Mouse (Mus musculus): ENCODE results near the gene Tars2. TPM values are rescaled to one million over a fixed set of nuclear protein-coding genes. Genes with fewer than 3 reads are reported as not detected.

Tars2 gene
- total and polyA plus RNA-seq, 3 experiments, result 59.8 to 97.6 (median 71.1) TPM

DNA sequence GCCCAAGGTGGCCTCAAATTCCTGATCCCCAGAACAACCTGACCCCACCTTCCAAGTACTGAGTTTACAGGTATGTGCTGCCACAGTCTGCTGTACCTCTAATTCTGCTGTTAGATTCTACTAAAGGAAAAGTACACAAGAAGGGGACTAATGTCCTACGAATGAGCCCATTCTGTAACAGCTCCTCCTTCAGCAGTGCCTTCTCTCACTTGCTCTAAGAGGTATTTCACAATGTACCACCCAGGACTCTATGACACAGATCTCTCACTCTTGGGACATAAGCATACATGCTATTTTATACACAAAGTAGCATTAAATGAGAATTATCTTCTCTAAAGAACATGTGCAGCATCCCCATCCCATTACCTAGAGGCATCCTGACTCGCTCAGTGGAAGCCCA is 33.7 kb upstream of the Tars2 start:
- in situ Hi-C loops (cut with MboI; ENCODE audit: low pct_ligation_motif_present, low pct_unique_long_range_greater_than_20kb, low sequenced_read_pairs), result no loop called here
- H3K4me1 ChIP-seq (ENCODE audit: control insufficient read depth in 1 of 2, insufficient read depth in 2 of 2), result peaks cover 0 to 40% of the 10 kb centered on the region in 2 experiments; a peak in 2 of 4 replicates

DNA sequence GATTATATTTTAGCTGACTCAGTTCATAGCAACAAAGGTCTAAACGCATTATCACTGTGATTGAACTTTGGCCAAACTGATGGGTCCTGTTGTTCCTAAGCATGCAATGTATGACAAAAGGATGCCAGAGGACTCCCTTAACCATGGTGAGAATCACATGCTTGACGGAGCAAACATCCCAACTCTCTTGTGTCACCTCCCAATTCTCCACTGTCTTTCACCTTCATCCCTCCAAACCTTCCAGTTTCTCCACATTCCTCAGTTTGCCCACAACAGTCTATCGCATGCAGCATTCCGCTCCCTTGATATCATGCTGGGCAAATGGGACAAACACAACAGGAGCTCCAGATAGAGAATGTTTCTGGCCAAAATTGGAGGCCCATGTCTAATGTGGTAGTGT is 25.5 kb upstream of the Tars2 start:
- in situ Hi-C loops (cut with MboI; ENCODE audit: low pct_ligation_motif_present, low pct_unique_long_range_greater_than_20kb, low sequenced_read_pairs), result no loop called here
- Histone ChIP-seq H3K4me1 (ENCODE audit: control insufficient read depth in 1 of 2, insufficient read depth in 2 of 2) (peaks cover 0 to 13% of the 10 kb centered on the region in 2 experiments; a peak in 2 of 4 replicates), H3K36me3 (replicated peaks in 1 of 2; ENCODE audit: control insufficient read depth in 1 of 2, insufficient read depth in 1 of 2, low read length in 1 of 2) (peaks cover 48 to 75% of the 10 kb centered on the region in 2 experiments), H3K9ac (ENCODE audit: insufficient read depth, low read depth) (no peak overlapping the region), H3K27me3 (replicated peaks) (no peaks in the 10 kb centered on the region), H3K27ac (ENCODE audit: insufficient read depth, low read depth) (no peak overlapping the region), H3K9me3 (replicated peaks; ENCODE audit: low read length) (no peaks in the 10 kb centered on the region), H3K4me3 (replicated peaks in 1 of 3; ENCODE audit: low read depth in 2 of 3, low read length in 2 of 3, poor library complexity in 1 of 3) (no peak overlapping the region), H3K4me2 (ENCODE audit: insufficient read depth, low read depth, poor library complexity, severe bottlenecking) (no peak overlapping the region), H3K79me2 (replicated peaks; ENCODE audit: control insufficient read depth, extremely low read depth, insufficient read depth, poor library complexity, severe bottlenecking) (peaks cover 8% of the 10 kb centered on the region)
- DNase-seq (ENCODE audit: extremely low read depth), result no peak
- dilution Hi-C loops (cut with MboI; ENCODE audit: extremely low pct_ligation_motif_present, extremely low pct_unique_long_range_greater_than_20kb, low sequenced_read_pairs), result no loop called here
- TF ChIP-seq IRF4 (IDR thresholded peaks at IDR 0.05; ENCODE audit: low read depth, low read length) (no peak), MYC (IDR thresholded peaks at IDR 0.05; ENCODE audit: low read depth, low read length) (no peak), CHD2 (IDR thresholded peaks at IDR 0.05; ENCODE audit: low read length) (no peak), RCOR1 (conservative IDR thresholded peaks at IDR 0.05; ENCODE audit: low read depth, low read length) (no peak), GABPA (IDR thresholded peaks at IDR 0.05; ENCODE audit: insufficient replicate concordance, low read depth, low read length) (no peak), E2F4 (IDR thresholded peaks at IDR 0.05; ENCODE audit: insufficient replicate concordance, low read depth, low read length) (no peak), MEF2A (IDR thresholded peaks at IDR 0.05; ENCODE audit: borderline replicate concordance, low read depth, low read length) (no peak), CHD1 (IDR thresholded peaks at IDR 0.05; ENCODE audit: low read depth, low read length) (no peak), USF1 (IDR thresholded peaks at IDR 0.05; ENCODE audit: low read depth, low read length) (no peak), ETS1 (conservative IDR thresholded peaks at IDR 0.05; ENCODE audit: low read depth, low read length) (no peak), JUN (IDR thresholded peaks at IDR 0.05; ENCODE audit: insufficient read depth, low read depth, low read length) (no peak), POLR2A (IDR thresholded peaks at IDR 0.05; ENCODE audit: low read depth, low read length) (no peak), ZNF384 (IDR thresholded peaks at IDR 0.05; ENCODE audit: low read depth, low read length) (no peak), MXI1 (IDR thresholded peaks at IDR 0.05; ENCODE audit: low read depth, low read length) (no peak), HCFC1 (IDR thresholded peaks at IDR 0.05; ENCODE audit: low read depth, low read length) (no peak), KAT2A (IDR thresholded peaks at IDR 0.05; ENCODE audit: insufficient replicate concordance, low read length) (no peak)

More for the DNA sequence above, 33.7 kb upstream of the Tars2 start:
- Histone ChIP-seq H3K27me3 (replicated peaks) (no peaks in the 10 kb centered on the region), H3K79me2 (replicated peaks; ENCODE audit: control insufficient read depth, extremely low read depth, insufficient read depth, poor library complexity, severe bottlenecking) (peaks cover 43% of the 10 kb centered on the region), H3K4me3 (replicated peaks in 1 of 3; ENCODE audit: low read depth in 2 of 3, low read length in 2 of 3, poor library complexity in 1 of 3) (no peak overlapping the region), H3K9ac (ENCODE audit: insufficient read depth, low read depth) (no peak overlapping the region), H3K9me3 (replicated peaks; ENCODE audit: low read length) (no peaks in the 10 kb centered on the region), H3K4me2 (ENCODE audit: insufficient read depth, low read depth, poor library complexity, severe bottlenecking) (no peak overlapping the region), H3K27ac (ENCODE audit: insufficient read depth, low read depth) (no peak overlapping the region), H3K36me3 (replicated peaks in 1 of 2; ENCODE audit: control insufficient read depth in 1 of 2, insufficient read depth in 1 of 2, low read length in 1 of 2) (peaks cover 0 to 29% of the 10 kb centered on the region in 2 experiments)
- DNase-seq (ENCODE audit: extremely low read depth), result no peak
- TF ChIP-seq CTCF (conservative IDR thresholded peaks at IDR 0.05 in 1 of 2, IDR thresholded peaks at IDR 0.05 in 1 of 2; ENCODE audit: low read depth in 2 of 2, low read length in 2 of 2) (no peak), MXI1 (IDR thresholded peaks at IDR 0.05; ENCODE audit: low read depth, low read length) (no peak), ZNF384 (IDR thresholded peaks at IDR 0.05; ENCODE audit: low read depth, low read length) (no peak), MAZ (IDR thresholded peaks at IDR 0.05; ENCODE audit: low read depth, low read length) (no peak), POLR2AphosphoS2 (IDR thresholded peaks at IDR 0.05; ENCODE audit: low read depth, low read length) (no peak), TCF12 (IDR thresholded peaks at IDR 0.05; ENCODE audit: low read depth, low read length) (no peak), SIN3A (IDR thresholded peaks at IDR 0.05; ENCODE audit: low read length) (no peak), TBP (conservative IDR thresholded peaks at IDR 0.05; ENCODE audit: low read depth, low read length) (no peak), ETS1 (conservative IDR thresholded peaks at IDR 0.05; ENCODE audit: low read depth, low read length) (no peak), USF1 (IDR thresholded peaks at IDR 0.05; ENCODE audit: low read depth, low read length) (no peak)
- dilution Hi-C loops (cut with MboI; ENCODE audit: extremely low pct_ligation_motif_present, extremely low pct_unique_long_range_greater_than_20kb, low sequenced_read_pairs), result no loop called here

All from CH12.LX (cell line).